Mouse (Mus musculus): ENCODE results near the gene Gm17304.

Gene Gm17304

GRCm38 (mm10) chr5:106608798-106609197 lies at the start of gene Gm17304:
Gene Gm17304, plus strand, starts transcription at chr5:106609098.
- no peak for DNase-seq (ENCODE audit: low read depth)

GRCm38 (mm10) chr5:106560631-106561498 lies 48.0 kb upstream of the Gm17304 start:
- DNase-seq (ENCODE audit: low read depth): no peak

- DNase-seq (ENCODE audit: low read depth): no peak
These were observed 47.4 kb upstream of the Gm17304 start for GRCm38 (mm10) chr5:106561499-106561822.

- DNase-seq (ENCODE audit: low read depth): no peak
These were observed 42.9 kb upstream of the Gm17304 start for GRCm38 (mm10) chr5:106566025-106566424.

GRCm38 (mm10) chr5:106573742-106574559 lies 34.9 kb upstream of the Gm17304 start:
- DNase-seq (ENCODE audit: low read depth): no peak

GRCm38 (mm10) chr5:106574560-106574946 lies 34.3 kb upstream of the Gm17304 start:
- DNase-seq (ENCODE audit: low read depth): no peak

GRCm38 (mm10) chr5:106575098-106575497 lies 33.8 kb upstream of the Gm17304 start:
- DNase-seq (ENCODE audit: low read depth): no peak

- DNase-seq (ENCODE audit: low read depth): no peak
These were observed 31.5 kb upstream of the Gm17304 start for GRCm38 (mm10) chr5:106577237-106577888.

- no peak for DNase-seq (ENCODE audit: low read depth)
These were observed 28.0 kb upstream of the Gm17304 start for GRCm38 (mm10) chr5:106580943-106581342.

- peak; percentile 5 for DNase-seq (ENCODE audit: low read depth)
These were observed 19.9 kb upstream of the Gm17304 start for GRCm38 (mm10) chr5:106589006-106589405.

GRCm38 (mm10) chr5:106589670-106590069 lies 19.2 kb upstream of the Gm17304 start:
- peak; percentile 5 for DNase-seq (ENCODE audit: low read depth)

GRCm38 (mm10) chr5:106590686-106591085 lies 18.2 kb upstream of the Gm17304 start:
- DNase-seq (ENCODE audit: low read depth): no peak

- DNase-seq (ENCODE audit: low read depth): peak; percentile 16
These were observed 14.5 kb upstream of the Gm17304 start for GRCm38 (mm10) chr5:106594388-106594787.

GRCm38 (mm10) chr5:106597472-106597871 lies 11.4 kb upstream of the Gm17304 start:
- DNase-seq (ENCODE audit: low read depth): no peak

- DNase-seq (ENCODE audit: low read depth): no peak
These were observed 9.4 kb upstream of the Gm17304 start for GRCm38 (mm10) chr5:106599482-106599881.

- DNase-seq (ENCODE audit: low read depth): no peak
These were observed 4.5 kb upstream of the Gm17304 start for GRCm38 (mm10) chr5:106604381-106604780.

- DNase-seq (ENCODE audit: low read depth): no peak
These were observed 3.8 kb upstream of the Gm17304 start for GRCm38 (mm10) chr5:106605096-106605495.

- DNase-seq (ENCODE audit: low read depth): no peak
These were observed 1.8 kb upstream of the Gm17304 start for GRCm38 (mm10) chr5:106607081-106607480.

- DNase-seq (ENCODE audit: low read depth): no peak
These were observed 3.3 kb downstream of the Gm17304 start for GRCm38 (mm10) chr5:106612151-106612550.

- peak; percentile 35 for DNase-seq (ENCODE audit: low read depth)
These were observed 5.7 kb downstream of the Gm17304 start for GRCm38 (mm10) chr5:106614570-106614969.

- DNase-seq (ENCODE audit: low read depth): no peak
These were observed 6.1 kb downstream of the Gm17304 start for GRCm38 (mm10) chr5:106615006-106615405.

- no peak for DNase-seq (ENCODE audit: low read depth)
These were observed 11.5 kb downstream of the Gm17304 start for GRCm38 (mm10) chr5:106620446-106620845.

- no peak for DNase-seq (ENCODE audit: low read depth)
These were observed 13.3 kb downstream of the Gm17304 start for GRCm38 (mm10) chr5:106622193-106622592.
